ENCODE assay signal across 27 mouse cellular contexts in the genomic region with DNA sequence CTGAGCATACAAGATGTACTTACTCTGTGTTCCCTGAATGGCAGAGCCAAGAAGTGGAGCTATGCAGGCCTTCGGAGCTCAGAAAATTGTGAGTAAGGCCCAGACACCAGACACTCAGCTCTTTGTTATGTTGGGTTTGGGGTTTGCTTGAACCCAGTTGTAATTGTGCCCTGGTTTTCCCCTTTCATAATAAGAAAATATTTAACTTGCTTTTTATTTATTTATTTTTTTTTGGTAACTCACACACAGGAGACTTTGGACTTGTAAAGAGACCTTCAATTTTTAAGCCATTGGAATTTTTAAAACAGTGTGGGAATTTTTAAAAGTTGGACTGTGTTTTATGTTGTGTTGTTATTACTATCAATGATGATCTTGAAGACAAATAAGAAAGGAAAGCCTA. TPM values are rescaled to one million over a fixed set of nuclear protein-coding genes. Genes with fewer than 3 reads are reported as not detected.
DNase-seq lines count a peak whose midpoint lies in the region; ATAC-seq and TF ChIP-seq lines count a peak whose summit lies in the region.
"Had no signal": no experiment of that assay in that cellular context is flagged by ENCODE, and none has a peak within 500 bp of the region (broad histone marks: within the 10 kb centered on the region; RNA-seq: fewer than 3 reads in every experiment).

A gene (minus strand): TSS at position 148 of the 400 bp plus-strand sequence.

- DNase-seq in kidney, adult 9 months = peak; percentile 62
- DNase-seq in stomach, postnatal 0 days (ENCODE audit: low spot score) = no peak
- no peak for DNase-seq in intestine, embryonic 14.5 days (ENCODE audit: low spot score)
- no peak for DNase-seq in urinary bladder, postnatal 14 days (ENCODE audit: low spot score)
- DNase-seq in natural killer cell, adult 2 months (ENCODE audit: low spot score in 2 of 2) = no peak
- DNase-seq: adrenal gland, postnatal 10 days; cerebellum, adult 8-10 months; cerebellum, postnatal 36 days; gastrocnemius, postnatal 36 days; heart, adult 18-20 months; heart, postnatal 4 days; lung, postnatal 4 days; thymus, postnatal 14 days had no signal

- H3K36me3 ChIP-seq in kidney, embryonic 15.5 days = no peaks in the 10 kb centered on the region
- H3K36me3 ChIP-seq in stomach, embryonic 16.5 days (ENCODE audit: control insufficient read depth, insufficient read depth, low read length) = no peaks in the 10 kb centered on the region
- H3K36me3 ChIP-seq in stomach, postnatal 0 days (ENCODE audit: control insufficient read depth, insufficient read depth, low read length) = no peaks in the 10 kb centered on the region
- H3K36me3 ChIP-seq in intestine, embryonic 14.5 days (ENCODE audit: control insufficient read depth, insufficient read depth, low read length) = no peaks in the 10 kb centered on the region
- H3K36me3 ChIP-seq: embryonic facial prominence, embryonic 12.5 days; forebrain, embryonic 10.5 days; forebrain, embryonic 15.5 days; hindbrain, embryonic 15.5 days; liver, embryonic 15.5 days; midbrain, embryonic 13.5 days had no signal

- no peak for TF ChIP-seq EP300 in stomach, postnatal 0 days (optimal IDR thresholded peaks at IDR 0.05)

- TF ChIP-seq CTCF in stomach, postnatal 0 days (IDR thresholded peaks at IDR 0.05; ENCODE audit: low read depth) = no peak

- no peak within 1 kb of the TSS for H3K4me2 ChIP-seq in kidney, embryonic 15.5 days
- H3K4me2 ChIP-seq in stomach, embryonic 16.5 days (ENCODE audit: low read depth, low read length) = no peak within 1 kb of the TSS
- no peak within 1 kb of the TSS for H3K4me2 ChIP-seq in stomach, postnatal 0 days (replicated peaks; ENCODE audit: low read depth)
- no peak within 1 kb of the TSS for H3K4me2 ChIP-seq in intestine, embryonic 14.5 days (ENCODE audit: low read length)
- H3K4me2 ChIP-seq: embryonic facial prominence, embryonic 12.5 days; forebrain, embryonic 15.5 days; heart, embryonic 11.5 days; hindbrain, embryonic 15.5 days; liver, embryonic 15.5 days; midbrain, embryonic 13.5 days had no signal

- no peak for ATAC-seq in kidney, embryonic 15.5 days (replicated peaks; ENCODE audit: low FRiP score)
- ATAC-seq in stomach, embryonic 16.5 days (ENCODE audit: insufficient read depth, low FRiP score) = no peak
- no peak for ATAC-seq in stomach, postnatal 0 days (ENCODE audit: low FRiP score, low TSS enrichment)
- ATAC-seq in intestine, embryonic 14.5 days (replicated peaks; ENCODE audit: low FRiP score, low TSS enrichment, low read depth) = no peak
- ATAC-seq: CD4-positive, CD25-positive, alpha-beta regulatory T cell, adult 4 months; forebrain, embryonic 15.5 days; inflammation-experienced regulatory T-cells, adult 6 months; midbrain, embryonic 13.5 days had no signal

- 97% methylated on average over 1 of the region's 1 CpGs for WGBS in kidney, embryonic 15.5 days
- 80% methylated on average over 1 of the region's 1 CpGs for WGBS in stomach, embryonic 16.5 days
- WGBS in stomach, postnatal 0 days = 86% methylated on average over 1 of the region's 1 CpGs
- WGBS in intestine, embryonic 14.5 days = 65% methylated on average over 1 of the region's 1 CpGs

- H3K9me3 ChIP-seq in kidney, embryonic 15.5 days (replicated peaks) = 0 out of 2 replicates have a peak, but pooled peaks cover 3% of the 10 kb centered on the region
- H3K9me3 ChIP-seq in stomach, embryonic 16.5 days (replicated peaks; ENCODE audit: control insufficient read depth, low read length) = no peaks in the 10 kb centered on the region
- 0 out of 2 replicates have a peak, but pooled peaks cover 3% of the 10 kb centered on the region for H3K9me3 ChIP-seq in stomach, postnatal 0 days (ENCODE audit: control insufficient read depth, low read length)
- 0 out of 2 replicates have a peak, but pooled peaks cover 8% of the 10 kb centered on the region for H3K9me3 ChIP-seq in intestine, embryonic 14.5 days (ENCODE audit: control insufficient read depth, low read length)
- H3K9me3 ChIP-seq: embryonic facial prominence, embryonic 12.5 days; forebrain, embryonic 15.5 days; hindbrain, embryonic 15.5 days; midbrain, embryonic 13.5 days had no signal

- H3K27me3 ChIP-seq in kidney, embryonic 15.5 days = no peaks in the 10 kb centered on the region
- H3K27me3 ChIP-seq in stomach, embryonic 16.5 days (ENCODE audit: control insufficient read depth, insufficient read depth, low read length) = no peaks in the 10 kb centered on the region
- H3K27me3 ChIP-seq in stomach, postnatal 0 days (ENCODE audit: control insufficient read depth, insufficient read depth, low read length) = no peaks in the 10 kb centered on the region
- no peaks in the 10 kb centered on the region for H3K27me3 ChIP-seq in intestine, embryonic 14.5 days (replicated peaks; ENCODE audit: control insufficient read depth, insufficient read depth, low read length)
- H3K27me3 ChIP-seq: embryonic facial prominence, embryonic 12.5 days; forebrain, embryonic 15.5 days; hindbrain, embryonic 15.5 days; liver, embryonic 15.5 days; megakaryocyte, embryonic 14.5 days; midbrain, embryonic 13.5 days had no signal

- H3K27ac ChIP-seq in kidney, embryonic 15.5 days = no peak within 1 kb of the TSS
- H3K27ac ChIP-seq in stomach, embryonic 16.5 days (ENCODE audit: low read length) = no peak within 1 kb of the TSS
- H3K27ac ChIP-seq in stomach, postnatal 0 days (replicated peaks) = no peak within 1 kb of the TSS
- H3K27ac ChIP-seq in intestine, embryonic 14.5 days (ENCODE audit: low read depth) = no peak within 1 kb of the TSS
- H3K27ac ChIP-seq: embryonic facial prominence, embryonic 12.5 days; forebrain, embryonic 10.5 days; forebrain, embryonic 15.5 days; hindbrain, embryonic 15.5 days; layer of hippocampus, adult 2 months; left cerebral cortex, adult 2 months; liver, embryonic 15.5 days; midbrain, embryonic 13.5 days had no signal

- H3K4me1 ChIP-seq in kidney, embryonic 15.5 days = peaks cover 5% of the 10 kb centered on the region; the same call in 1 of the 2 replicates
- no peaks in the 10 kb centered on the region for H3K4me1 ChIP-seq in stomach, embryonic 16.5 days (ENCODE audit: control insufficient read depth, insufficient read depth, low read length)
- no peaks in the 10 kb centered on the region for H3K4me1 ChIP-seq in stomach, postnatal 0 days (replicated peaks; ENCODE audit: control insufficient read depth, insufficient read depth)
- no peaks in the 10 kb centered on the region for H3K4me1 ChIP-seq in intestine, embryonic 14.5 days (replicated peaks; ENCODE audit: control insufficient read depth, insufficient read depth, low read length)
- H3K4me1 ChIP-seq: embryonic facial prominence, embryonic 12.5 days; forebrain, embryonic 15.5 days; hindbrain, embryonic 15.5 days; megakaryocyte, embryonic 14.5 days; midbrain, embryonic 13.5 days had no signal

- H3K4me3 ChIP-seq in kidney, embryonic 15.5 days (replicated peaks) = no peak within 1 kb of the TSS
- no peak within 1 kb of the TSS for H3K4me3 ChIP-seq in stomach, embryonic 16.5 days (replicated peaks; ENCODE audit: low read length)
- no peak within 1 kb of the TSS for H3K4me3 ChIP-seq in stomach, postnatal 0 days (ENCODE audit: low read depth, low read length)
- H3K4me3 ChIP-seq in intestine, embryonic 14.5 days (ENCODE audit: low read depth, low read length) = no peak within 1 kb of the TSS
- H3K4me3 ChIP-seq: embryonic facial prominence, embryonic 12.5 days; forebrain, embryonic 10.5 days; forebrain, embryonic 15.5 days; hindbrain, embryonic 15.5 days; layer of hippocampus, adult 2 months; left cerebral cortex, adult 2 months; liver, embryonic 15.5 days; megakaryocyte, embryonic 14.5 days; midbrain, embryonic 13.5 days had no signal

- H3K9ac ChIP-seq in kidney, embryonic 15.5 days = no peak within 1 kb of the TSS
- no peak within 1 kb of the TSS for H3K9ac ChIP-seq in stomach, embryonic 16.5 days (ENCODE audit: low read length)
- no peak within 1 kb of the TSS for H3K9ac ChIP-seq in stomach, postnatal 0 days (ENCODE audit: low read length)
- no peak within 1 kb of the TSS for H3K9ac ChIP-seq in intestine, embryonic 14.5 days (ENCODE audit: low read length)
- H3K9ac ChIP-seq: embryonic facial prominence, embryonic 12.5 days; forebrain, embryonic 15.5 days; hindbrain, embryonic 15.5 days; liver, embryonic 15.5 days; midbrain, embryonic 13.5 days had no signal

RNA-seq across cellular contexts. Expression of the gene that starts here (rescaled TPM):
- 3.7 and 6.4 TPM in 2 replicates for polyA plus RNA-seq in kidney, embryonic 15.5 days (2015; fragmentation: Nextera tagmentation; extraction: Ambion mirVana)
- 10.5 and 13.6 TPM in 2 replicates for polyA plus RNA-seq in stomach, embryonic 16.5 days (2015; fragmentation: Nextera tagmentation; extraction: Ambion mirVana)
- 3.4 TPM in 2 replicates for polyA plus RNA-seq in stomach, postnatal 0 days (2015; fragmentation: Nextera tagmentation; extraction: Ambion mirVana)
- 9.3 and 10.9 TPM in 2 replicates for polyA plus RNA-seq in intestine, embryonic 14.5 days (2014; fragmentation: Nextera tagmentation; extraction: Ambion mirVana)
- polyA plus RNA-seq: inflammation-experienced regulatory T-cells, adult 6 months had no signal
